Mouse (Mus musculus): ENCODE results near the gene Il17rb. TPM values are rescaled to one million over a fixed set of nuclear protein-coding genes. Genes with fewer than 3 reads are reported as not detected.

Il17rb gene
- total RNA-seq (2014; fragmentation: Nextera tagmentation) (0.17 TPM in 1 of 2 replicates, not detected in the other), total RNA-seq (2017) (not detected in 2 replicates)

- ATAC-seq (replicated peaks; ENCODE audit: low FRiP score, low TSS enrichment, poor library complexity, severe bottlenecking), result peak; percentile 87
These were observed at the start of gene Il17rb, which contains the start of gene Chdh for GRCm38 (mm10) chr14:30008733-30009575. Il17rb (minus strand) TSS chr14:30008896. Chdh (plus strand) TSS chr14:30009023.

GRCm38 (mm10) chr14:30056031-30056766, 47.5 kb upstream of the Il17rb start:
- ATAC-seq (replicated peaks; ENCODE audit: low FRiP score, low TSS enrichment, poor library complexity, severe bottlenecking), result peak; percentile 54

GRCm38 (mm10) chr14:30054922-30055321, 46.2 kb upstream of the Il17rb start:
- no peak for ATAC-seq (replicated peaks; ENCODE audit: low FRiP score, low TSS enrichment, poor library complexity, severe bottlenecking)

- no peak for ATAC-seq (replicated peaks; ENCODE audit: low FRiP score, low TSS enrichment, poor library complexity, severe bottlenecking)
These were observed 41.6 kb upstream of the Il17rb start for GRCm38 (mm10) chr14:30050280-30050679.

- no peak for ATAC-seq (replicated peaks; ENCODE audit: low FRiP score, low TSS enrichment, poor library complexity, severe bottlenecking)
These were observed 39.4 kb upstream of the Il17rb start for GRCm38 (mm10) chr14:30048049-30048448.

GRCm38 (mm10) chr14:30046976-30047375, 38.3 kb upstream of the Il17rb start:
- no peak for ATAC-seq (replicated peaks; ENCODE audit: low FRiP score, low TSS enrichment, poor library complexity, severe bottlenecking)

- no peak for ATAC-seq (replicated peaks; ENCODE audit: low FRiP score, low TSS enrichment, poor library complexity, severe bottlenecking)
These were observed 37.1 kb upstream of the Il17rb start for GRCm38 (mm10) chr14:30045704-30046220.

GRCm38 (mm10) chr14:30045239-30045638, 36.5 kb upstream of the Il17rb start:
- no peak for ATAC-seq (replicated peaks; ENCODE audit: low FRiP score, low TSS enrichment, poor library complexity, severe bottlenecking)

- no peak for ATAC-seq (replicated peaks; ENCODE audit: low FRiP score, low TSS enrichment, poor library complexity, severe bottlenecking)
These were observed 34.8 kb upstream of the Il17rb start for GRCm38 (mm10) chr14:30043356-30043940.

- ATAC-seq (replicated peaks; ENCODE audit: low FRiP score, low TSS enrichment, poor library complexity, severe bottlenecking), result no peak
These were observed 33.1 kb upstream of the Il17rb start for GRCm38 (mm10) chr14:30041836-30042235.

GRCm38 (mm10) chr14:30039413-30039812, 30.7 kb upstream of the Il17rb start:
- no peak for ATAC-seq (replicated peaks; ENCODE audit: low FRiP score, low TSS enrichment, poor library complexity, severe bottlenecking)

- ATAC-seq (replicated peaks; ENCODE audit: low FRiP score, low TSS enrichment, poor library complexity, severe bottlenecking), result no peak
These were observed 29.7 kb upstream of the Il17rb start for GRCm38 (mm10) chr14:30038431-30038830.

GRCm38 (mm10) chr14:30033405-30033804, 24.7 kb upstream of the Il17rb start:
- no peak for ATAC-seq (replicated peaks; ENCODE audit: low FRiP score, low TSS enrichment, poor library complexity, severe bottlenecking)

GRCm38 (mm10) chr14:30027378-30027777, 18.7 kb upstream of the Il17rb start:
- peak; percentile 63; the same call in 1 of the 2 replicates for ATAC-seq (replicated peaks; ENCODE audit: low FRiP score, low TSS enrichment, poor library complexity, severe bottlenecking)

GRCm38 (mm10) chr14:30024387-30024786, 15.7 kb upstream of the Il17rb start:
- ATAC-seq (replicated peaks; ENCODE audit: low FRiP score, low TSS enrichment, poor library complexity, severe bottlenecking), result no peak

GRCm38 (mm10) chr14:30022471-30022870, 13.8 kb upstream of the Il17rb start:
- no peak for ATAC-seq (replicated peaks; ENCODE audit: low FRiP score, low TSS enrichment, poor library complexity, severe bottlenecking)

- ATAC-seq (replicated peaks; ENCODE audit: low FRiP score, low TSS enrichment, poor library complexity, severe bottlenecking), result no peak
These were observed 11.3 kb upstream of the Il17rb start for GRCm38 (mm10) chr14:30019792-30020575.

GRCm38 (mm10) chr14:30019375-30019774, 10.7 kb upstream of the Il17rb start:
- no peak for ATAC-seq (replicated peaks; ENCODE audit: low FRiP score, low TSS enrichment, poor library complexity, severe bottlenecking)

GRCm38 (mm10) chr14:30018846-30019245, 10.2 kb upstream of the Il17rb start:
- ATAC-seq (replicated peaks; ENCODE audit: low FRiP score, low TSS enrichment, poor library complexity, severe bottlenecking), result no peak

Data from megakaryocyte-erythroid progenitor cell, adult 5-6 weeks (primary cell).